Mouse (Mus musculus) forebrain, embryonic 15.5 days (tissue): ENCODE measurements around the gene Rtn3. TPM values are rescaled to one million over a fixed set of nuclear protein-coding genes. Genes with fewer than 3 reads are reported as not detected.

Experiments used
- ATAC-seq: fragments of 200-750 bp; cut with Nextera tagmentation; replicated peaks from 2 replicates; pipeline ENCODE4 v1.8.0; 2017; ENCODE audit warnings: mild to moderate bottlenecking, moderate TSS enrichment, moderate library complexity
- H3K27ac ChIP-seq: fragments of 300-500 bp; sonication (generic); replicated peaks from 2 replicates; pipeline ENCODE4 v1.5.1; 2015; ENCODE audit warnings: mild to moderate bottlenecking, inconsistent platforms
- H3K27me3 ChIP-seq: fragments of 300-500 bp; sonication (generic); 2 replicates; pipeline ENCODE4 v1.6.1; 2015; ENCODE audit warnings: inconsistent platforms
- H3K36me3 ChIP-seq: fragments of 300-500 bp; sonication (generic); 2 replicates; pipeline ENCODE4 v1.6.1; 2015; ENCODE audit warnings: mild to moderate bottlenecking, inconsistent platforms
- H3K4me1 ChIP-seq: fragments of 300-500 bp; sonication (generic); 2 replicates; pipeline ENCODE4 v1.6.1; 2015; ENCODE audit warnings: inconsistent platforms
- H3K4me2 ChIP-seq: fragments of 300-500 bp; sonication (generic); replicated peaks from 2 replicates; pipeline ENCODE4 v1.6.1; 2015; ENCODE audit warnings: mild to moderate bottlenecking, inconsistent platforms
- H3K4me3 ChIP-seq: fragments of 300-500 bp; sonication (generic); 2 replicates; pipeline ENCODE4 v1.5.1; 2015; ENCODE audit warnings: mild to moderate bottlenecking, inconsistent platforms
- H3K9ac ChIP-seq: fragments of 300-500 bp; sonication (generic); replicated peaks from 2 replicates; pipeline ENCODE4 v1.6.1; 2015; ENCODE audit warnings: mild to moderate bottlenecking, inconsistent platforms
- H3K9me3 ChIP-seq: fragments of 300-500 bp; sonication (generic); 2 replicates; pipeline ENCODE4 v1.6.1; 2016; ENCODE audit warnings: inconsistent platforms
- WGBS: fragments of 180-500 bp; shearing (Covaris S2); methylation state at CpG from one replicate; pipeline ENCODE4 v1.1.7; 2015; ENCODE audit warnings: mixed read lengths; 5-methylcytosine and 5-hydroxymethylcytosine counted together
- polyA plus RNA-seq: library from polyadenylated mRNA; unstranded; fragments of >200 nt; fragmentation: Nextera tagmentation; extraction: Ambion mirVana; gene quantifications from 2 replicates; pipeline ENCODE4 v1.2.1, GENCODE M21; 2015

The Rtn3 gene
- polyA plus RNA-seq: 517 and 533 TPM in 2 replicates

GRCm38 (mm10) chr19:7482599-7483511 lies at the start of gene Rtn3:
Gene Rtn3, minus strand, starts transcription at chr19:7483281.
- WGBS: under 1% methylated on average over 80 of the region's 80 CpGs
- peak; percentile 93 for ATAC-seq
- Histone ChIP-seq H3K4me1 (peaks cover 38% of the 10 kb centered on the region), H3K4me2 (peak within 1 kb of the TSS; percentile 66), H3K9me3 (no peaks in the 10 kb centered on the region), H3K4me3 (peak within 1 kb of the TSS; percentile 79), H3K36me3 (no peaks in the 10 kb centered on the region), H3K9ac (peak within 1 kb of the TSS; percentile 93), H3K27ac (peak within 1 kb of the TSS; percentile 99), H3K27me3 (no peaks in the 10 kb centered on the region)

DNA sequence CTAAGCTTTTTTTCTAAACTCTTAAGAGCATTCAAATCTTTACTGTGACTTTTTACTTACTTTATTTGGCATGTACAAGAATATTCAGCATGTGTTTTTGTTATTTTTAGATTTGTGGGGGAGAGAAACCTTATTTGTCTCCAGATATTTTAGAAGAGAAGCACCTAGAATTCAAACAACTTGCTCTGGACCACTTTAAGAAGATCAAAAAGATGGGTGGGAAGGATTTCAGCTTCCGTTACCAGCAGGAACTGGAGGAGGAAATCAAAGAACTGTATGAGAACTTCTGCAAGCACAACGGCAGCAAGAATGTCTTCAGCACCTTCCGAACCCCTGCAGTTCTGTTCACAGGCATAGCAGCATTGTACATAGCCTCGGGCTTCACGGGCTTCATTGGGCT lies 48.8 kb upstream of the Rtn3 start:
- Histone ChIP-seq H3K36me3 (peaks cover 44% of the 10 kb centered on the region), H3K9ac (no peak overlapping the region), H3K27me3 (no peaks in the 10 kb centered on the region), H3K4me2 (no peak overlapping the region), H3K4me1 (no peaks in the 10 kb centered on the region), H3K27ac (no peak overlapping the region), H3K9me3 (no peaks in the 10 kb centered on the region), H3K4me3 (no peak overlapping the region)
- ATAC-seq: no peak
- whole genome bisulfite sequencing: 87% methylated on average over 5 of the region's 5 CpGs

DNA sequence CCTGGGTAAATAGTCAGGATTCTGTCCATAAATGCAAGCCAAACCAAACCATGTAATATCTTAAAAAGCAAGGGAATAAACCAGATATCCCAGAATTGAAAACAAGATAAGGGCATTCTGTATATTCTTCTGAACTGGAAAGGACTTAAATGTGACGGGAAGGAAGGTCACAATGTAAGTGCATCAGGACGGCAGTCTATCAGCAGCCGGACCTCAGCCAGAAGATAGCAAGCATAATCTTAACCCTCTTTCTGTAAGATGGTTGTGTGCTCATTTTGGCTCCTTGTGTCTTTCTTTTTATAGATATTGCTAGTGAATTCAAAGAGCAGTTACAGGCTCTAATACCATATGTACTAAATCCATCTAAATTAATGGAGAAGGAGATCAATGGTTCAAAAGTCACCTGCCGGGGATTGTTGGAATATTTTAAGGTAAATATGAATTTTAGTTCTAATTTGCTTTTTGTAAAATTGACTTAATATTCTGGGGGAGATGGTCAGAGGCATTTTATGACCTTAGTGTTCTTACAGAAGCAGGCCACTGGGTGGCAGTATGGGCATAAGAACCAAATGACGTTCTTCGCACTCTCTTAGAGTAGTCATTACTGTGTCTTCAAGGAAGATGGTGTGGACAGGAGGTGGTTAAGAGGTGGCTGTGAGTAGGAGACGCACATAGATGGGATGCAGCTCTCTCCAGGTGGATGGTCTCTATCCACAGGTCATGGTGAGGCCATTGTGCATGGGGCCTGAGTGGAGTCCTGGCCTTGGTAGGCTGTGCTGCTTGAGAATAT lies 45.8 kb upstream of the Rtn3 start:
- Histone ChIP-seq H3K36me3 (peaks cover 57% of the 10 kb centered on the region), H3K27me3 (no peaks in the 10 kb centered on the region), H3K4me1 (no peaks in the 10 kb centered on the region), H3K4me3 (no peak overlapping the region), H3K9ac (no peak overlapping the region), H3K4me2 (no peak overlapping the region), H3K27ac (no peak overlapping the region), H3K9me3 (no peaks in the 10 kb centered on the region)
- WGBS: 52% methylated on average over 7 of the region's 7 CpGs
- peak; percentile 70 for ATAC-seq

DNA sequence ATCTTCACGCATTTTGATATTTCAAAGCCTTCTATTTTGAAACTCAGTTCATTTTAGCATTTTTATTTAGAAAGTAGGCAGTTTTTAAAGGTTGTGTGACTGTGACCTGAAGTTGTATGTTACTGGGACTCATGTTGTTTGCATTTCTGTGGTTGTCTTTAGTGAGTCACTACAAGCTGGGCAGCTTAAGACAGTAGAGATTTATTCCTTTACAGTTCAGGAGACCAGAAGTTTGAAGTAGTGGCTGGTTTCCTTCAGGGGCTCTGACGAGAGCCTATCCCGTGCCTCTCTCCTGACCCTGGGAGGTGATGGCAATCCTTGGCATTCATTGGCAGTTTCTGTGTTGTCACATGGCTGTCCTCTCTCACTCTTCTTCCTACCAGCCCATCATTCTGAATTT lies 41.8 kb upstream of the Rtn3 start:
- no peak for ATAC-seq
- H3K9ac ChIP-seq: no peak overlapping the region
- no peaks in the 10 kb centered on the region for H3K9me3 ChIP-seq
- H3K36me3 ChIP-seq: peaks cover 51% of the 10 kb centered on the region
- H3K4me1 ChIP-seq: no peaks in the 10 kb centered on the region
- H3K4me2 ChIP-seq: no peak overlapping the region
- no peaks in the 10 kb centered on the region for H3K27me3 ChIP-seq
- 76% methylated on average over 3 of the region's 3 CpGs for WGBS
- H3K4me3 ChIP-seq: no peak overlapping the region
- no peak overlapping the region for H3K27ac ChIP-seq

GRCm38 (mm10) chr19:7523781-7524180 lies 40.7 kb upstream of the Rtn3 start:
- Histone ChIP-seq H3K9ac (no peak overlapping the region), H3K27ac (no peak overlapping the region), H3K27me3 (no peaks in the 10 kb centered on the region), H3K36me3 (peaks cover 52% of the 10 kb centered on the region), H3K4me3 (no peak overlapping the region), H3K4me2 (no peak overlapping the region), H3K9me3 (no peaks in the 10 kb centered on the region), H3K4me1 (no peaks in the 10 kb centered on the region)
- no peak for ATAC-seq

- Histone ChIP-seq H3K4me2 (no peak overlapping the region), H3K36me3 (peaks cover 52% of the 10 kb centered on the region), H3K9ac (no peak overlapping the region), H3K4me3 (no peak overlapping the region), H3K9me3 (no peaks in the 10 kb centered on the region), H3K27me3 (no peaks in the 10 kb centered on the region), H3K27ac (no peak overlapping the region), H3K4me1 (no peaks in the 10 kb centered on the region)
- 95% methylated on average over 1 of the region's 1 CpGs for WGBS
- no peak for ATAC-seq
Measured at GRCm38 (mm10) chr19:7523292-7523691, 40.2 kb upstream of the Rtn3 start.

GRCm38 (mm10) chr19:7522856-7523255 lies 39.8 kb upstream of the Rtn3 start:
- Histone ChIP-seq H3K4me3 (no peak overlapping the region), H3K36me3 (peaks cover 50% of the 10 kb centered on the region), H3K4me1 (no peaks in the 10 kb centered on the region), H3K27ac (no peak overlapping the region), H3K4me2 (no peak overlapping the region), H3K9me3 (no peaks in the 10 kb centered on the region), H3K9ac (no peak overlapping the region), H3K27me3 (no peaks in the 10 kb centered on the region)
- ATAC-seq: no peak
- WGBS: 99% methylated on average over 2 of the region's 2 CpGs

DNA sequence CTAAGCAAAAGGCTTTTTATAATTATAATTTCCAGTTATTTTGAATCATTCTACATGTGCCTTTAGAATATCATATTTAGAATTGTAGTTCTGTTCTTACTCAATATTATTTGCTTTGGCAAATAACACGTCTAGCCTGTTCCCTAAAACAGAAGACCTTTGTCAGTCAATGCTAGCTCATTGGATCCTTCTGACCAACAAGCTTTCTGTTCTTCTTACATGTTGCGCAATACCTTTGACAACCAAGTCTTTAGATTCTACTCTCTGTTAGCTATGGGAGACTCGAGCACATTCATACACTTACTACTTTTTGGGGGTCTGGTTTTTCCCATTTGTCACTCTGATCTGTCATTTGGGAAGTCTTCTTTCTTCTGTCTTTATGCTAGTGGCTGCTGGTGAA lies 38.5 kb upstream of the Rtn3 start:
- H3K9ac ChIP-seq: no peak overlapping the region
- no peaks in the 10 kb centered on the region for H3K27me3 ChIP-seq
- no peak overlapping the region for H3K4me2 ChIP-seq
- H3K9me3 ChIP-seq: no peaks in the 10 kb centered on the region
- 91% methylated on average over 3 of the region's 3 CpGs for WGBS
- peaks cover 51% of the 10 kb centered on the region for H3K36me3 ChIP-seq
- no peak overlapping the region for H3K27ac ChIP-seq
- H3K4me1 ChIP-seq: no peaks in the 10 kb centered on the region
- ATAC-seq: no peak
- H3K4me3 ChIP-seq: no peak overlapping the region

- H3K27ac ChIP-seq: no peak overlapping the region
- no peak overlapping the region for H3K9ac ChIP-seq
- H3K4me1 ChIP-seq: no peaks in the 10 kb centered on the region
- H3K27me3 ChIP-seq: no peaks in the 10 kb centered on the region
- no peak overlapping the region for H3K4me2 ChIP-seq
- H3K36me3 ChIP-seq: peaks cover 28% of the 10 kb centered on the region
- WGBS: 88% methylated on average over 1 of the region's 1 CpGs
- no peak overlapping the region for H3K4me3 ChIP-seq
- no peaks in the 10 kb centered on the region for H3K9me3 ChIP-seq
- no peak for ATAC-seq
Measured at GRCm38 (mm10) chr19:7516437-7516836, 33.4 kb upstream of the Rtn3 start.

DNA sequence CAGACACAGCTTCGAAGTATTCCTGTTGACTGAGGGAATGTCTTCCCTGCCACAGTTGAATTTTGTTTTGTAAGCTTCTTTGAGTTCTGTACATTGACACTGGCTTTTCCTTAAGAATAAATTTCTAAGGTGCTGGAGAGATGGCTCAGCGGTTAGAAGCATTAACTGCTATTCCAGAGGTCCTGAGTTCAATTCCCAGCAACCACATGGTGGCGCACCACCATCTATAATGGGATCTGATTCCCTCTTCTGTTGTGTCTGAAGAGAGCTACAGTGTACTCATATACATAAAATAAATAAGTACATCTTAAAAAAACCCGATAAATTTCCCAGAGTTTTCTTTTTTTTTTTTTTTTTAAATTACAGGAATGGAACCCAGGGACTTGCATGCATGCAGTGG lies 24.9 kb upstream of the Rtn3 start:
- ATAC-seq: no peak
- 71% methylated on average over 4 of the region's 4 CpGs for WGBS

DNA sequence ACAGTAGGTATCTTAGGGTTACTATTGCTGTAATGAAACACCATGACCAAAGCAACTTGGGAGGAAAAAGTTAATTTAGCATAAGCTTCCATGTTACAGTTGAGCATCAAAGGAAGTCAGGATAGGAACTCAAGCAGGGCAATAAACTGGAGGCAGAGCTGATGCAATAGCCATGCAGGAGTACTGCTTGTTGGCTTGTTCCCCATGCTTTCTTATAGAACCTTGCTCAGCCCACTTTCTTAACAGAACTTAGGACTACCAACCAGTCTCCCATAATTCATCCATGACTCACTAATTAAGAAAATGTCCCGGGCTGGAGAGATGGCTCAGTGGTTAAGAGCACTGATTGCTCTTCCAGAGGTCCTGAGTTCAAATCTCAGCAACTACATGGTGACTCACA lies 23.2 kb upstream of the Rtn3 start:
- H3K9me3 ChIP-seq: no peaks in the 10 kb centered on the region
- no peaks in the 10 kb centered on the region for H3K4me1 ChIP-seq
- no peak for ATAC-seq
- 86% methylated on average over 1 of the region's 1 CpGs for WGBS
- no peak overlapping the region for H3K9ac ChIP-seq
- no peak overlapping the region for H3K27ac ChIP-seq
- no peaks in the 10 kb centered on the region for H3K27me3 ChIP-seq
- peaks cover 10% of the 10 kb centered on the region; the same call in 1 of the 2 replicates for H3K36me3 ChIP-seq
- no peak overlapping the region for H3K4me2 ChIP-seq
- H3K4me3 ChIP-seq: no peak overlapping the region

More for the DNA sequence above, 24.9 kb upstream of the Rtn3 start:
- Histone ChIP-seq H3K9me3 (no peaks in the 10 kb centered on the region), H3K9ac (no peak overlapping the region), H3K4me1 (no peaks in the 10 kb centered on the region), H3K4me2 (no peak overlapping the region), H3K36me3 (peaks cover 17% of the 10 kb centered on the region; the same call in 1 of the 2 replicates), H3K27me3 (no peaks in the 10 kb centered on the region), H3K27ac (no peak overlapping the region), H3K4me3 (no peak overlapping the region)

DNA sequence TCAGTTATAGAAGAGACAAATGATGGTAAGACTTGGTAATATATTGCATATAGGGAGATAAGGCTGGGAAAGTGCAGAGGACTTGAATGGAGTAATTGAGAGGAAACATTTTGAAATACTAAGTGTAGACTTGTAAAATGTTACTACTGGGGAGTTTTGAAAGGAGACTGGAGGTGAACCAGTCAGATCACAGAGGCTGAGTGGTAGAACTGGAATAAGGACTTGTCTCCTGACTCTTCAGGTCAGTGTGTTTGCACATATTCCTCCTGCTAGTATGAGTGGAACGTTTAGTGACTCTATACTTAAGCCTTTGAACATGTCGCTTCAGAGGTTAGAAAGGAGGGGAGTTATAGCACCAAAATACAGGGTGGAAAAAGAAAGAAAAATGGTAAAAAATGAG lies 19.4 kb upstream of the Rtn3 start:
- H3K9ac ChIP-seq: no peak overlapping the region
- no peaks in the 10 kb centered on the region for H3K27me3 ChIP-seq
- no peaks in the 10 kb centered on the region for H3K9me3 ChIP-seq
- H3K36me3 ChIP-seq: no peaks in the 10 kb centered on the region
- H3K4me2 ChIP-seq: no peak overlapping the region
- WGBS: 85% methylated on average over 2 of the region's 2 CpGs
- no peak overlapping the region for H3K27ac ChIP-seq
- ATAC-seq: no peak
- H3K4me1 ChIP-seq: no peaks in the 10 kb centered on the region
- no peak overlapping the region for H3K4me3 ChIP-seq
